Mouse (Mus musculus): Measurements from ENCODE around the gene Zbtb45. TPM values are rescaled to one million over a fixed set of nuclear protein-coding genes. Genes with fewer than 3 reads are reported as not detected.

Zbtb45 gene
- 1 to 10 TPM; 3.2 to 4.0 TPM for total RNA-seq (2021)
- long read RNA-seq, experiment 1, partial matches to known transcripts = 0 of 8 reads
- long read RNA-seq, experiment 1, other reads (novel, unspliced or antisense) = 6 of 8 reads
- long read RNA-seq, experiment 2, partial matches to known transcripts = 0 of 5 reads
- long read RNA-seq, experiment 2, other reads (novel, unspliced or antisense) = 1 of 5 reads

- no peak for DNase-seq (ENCODE audit: low spot score)
Observed at GRCm38 (mm10) chr7:13010005-13010908, at the start of gene Zbtb45. TSS of gene Zbtb45 (minus strand) at chr7:13010034.

GRCm38 (mm10) chr7:13059536-13059935 lies 49.7 kb upstream of the Zbtb45 start:
- DNase-seq (ENCODE audit: low spot score) = no peak

GRCm38 (mm10) chr7:13056913-13057700 lies 47.3 kb upstream of the Zbtb45 start:
- no peak for DNase-seq (ENCODE audit: low spot score)

DNA sequence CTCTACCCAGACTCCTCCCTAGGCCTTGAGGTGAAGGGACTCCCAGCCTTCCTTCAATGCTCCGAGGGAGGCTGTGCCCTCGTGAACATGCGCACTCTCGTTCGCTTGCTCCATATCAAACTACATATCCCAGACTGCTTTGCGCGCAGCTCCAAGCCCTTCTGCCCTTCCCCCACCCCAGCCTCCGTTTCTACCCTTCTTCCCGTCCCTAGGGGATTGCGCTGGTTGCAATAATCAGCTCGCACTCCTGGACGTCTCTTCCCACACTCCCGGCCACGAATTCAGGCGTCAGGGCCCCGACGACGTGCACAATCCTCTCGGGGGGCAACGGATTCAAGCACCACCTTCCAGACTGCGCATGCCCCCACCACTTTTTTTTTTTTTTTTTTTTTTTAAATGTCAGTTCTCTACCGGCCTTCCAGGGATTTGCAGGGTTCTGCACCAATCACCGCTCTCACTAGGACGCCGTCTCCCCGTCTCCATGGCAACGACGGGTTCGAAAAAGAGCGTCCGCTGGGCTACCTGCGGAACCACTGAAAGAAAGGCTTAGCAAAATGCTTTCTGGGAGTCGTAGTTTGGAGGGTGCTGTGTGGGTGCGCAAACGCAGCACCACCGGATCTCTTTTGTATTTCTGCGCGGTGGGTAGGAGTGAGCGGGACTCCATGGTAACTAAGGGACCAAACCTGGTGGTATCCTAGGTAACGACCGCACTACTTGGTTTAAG lies 44.6 kb upstream of the Zbtb45 start, which contains the start of gene Mzf1:
Gene Mzf1, minus strand, starts transcription at position 478 of the 724 bp plus-strand sequence.
- peak; percentile 94 for DNase-seq (ENCODE audit: low spot score)

GRCm38 (mm10) chr7:13053961-13054286 lies 44.1 kb upstream of the Zbtb45 start:
- DNase-seq (ENCODE audit: low spot score) = no peak

DNA sequence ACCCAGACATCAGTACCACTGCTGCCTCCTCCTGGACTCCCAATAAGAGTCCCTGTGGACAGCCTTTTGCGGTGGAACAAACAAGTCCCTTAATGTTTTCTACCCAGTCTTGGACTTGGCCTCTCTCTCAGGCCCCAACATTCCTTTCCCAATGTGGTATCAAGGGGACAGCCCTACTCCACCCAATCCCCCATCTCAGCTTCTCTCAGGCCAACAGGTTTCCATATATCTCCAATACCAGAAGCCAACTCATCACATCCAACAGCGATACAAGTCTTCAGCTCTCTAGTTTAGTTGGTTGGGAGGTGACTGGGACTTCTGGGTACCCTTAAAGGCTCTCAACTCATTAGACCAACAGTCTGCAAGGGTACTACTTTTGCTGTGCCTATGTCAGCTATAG lies 43.7 kb upstream of the Zbtb45 start:
- no peak for DNase-seq (ENCODE audit: low spot score)

GRCm38 (mm10) chr7:13053001-13053400 lies 43.2 kb upstream of the Zbtb45 start:
- no peak for DNase-seq (ENCODE audit: low spot score)

- DNase-seq (ENCODE audit: low spot score) = peak; percentile 53
Observed at GRCm38 (mm10) chr7:13046084-13046483, 36.2 kb upstream of the Zbtb45 start.

- no peak for DNase-seq (ENCODE audit: low spot score)
Observed at GRCm38 (mm10) chr7:13044254-13044625, 34.4 kb upstream of the Zbtb45 start.

DNA sequence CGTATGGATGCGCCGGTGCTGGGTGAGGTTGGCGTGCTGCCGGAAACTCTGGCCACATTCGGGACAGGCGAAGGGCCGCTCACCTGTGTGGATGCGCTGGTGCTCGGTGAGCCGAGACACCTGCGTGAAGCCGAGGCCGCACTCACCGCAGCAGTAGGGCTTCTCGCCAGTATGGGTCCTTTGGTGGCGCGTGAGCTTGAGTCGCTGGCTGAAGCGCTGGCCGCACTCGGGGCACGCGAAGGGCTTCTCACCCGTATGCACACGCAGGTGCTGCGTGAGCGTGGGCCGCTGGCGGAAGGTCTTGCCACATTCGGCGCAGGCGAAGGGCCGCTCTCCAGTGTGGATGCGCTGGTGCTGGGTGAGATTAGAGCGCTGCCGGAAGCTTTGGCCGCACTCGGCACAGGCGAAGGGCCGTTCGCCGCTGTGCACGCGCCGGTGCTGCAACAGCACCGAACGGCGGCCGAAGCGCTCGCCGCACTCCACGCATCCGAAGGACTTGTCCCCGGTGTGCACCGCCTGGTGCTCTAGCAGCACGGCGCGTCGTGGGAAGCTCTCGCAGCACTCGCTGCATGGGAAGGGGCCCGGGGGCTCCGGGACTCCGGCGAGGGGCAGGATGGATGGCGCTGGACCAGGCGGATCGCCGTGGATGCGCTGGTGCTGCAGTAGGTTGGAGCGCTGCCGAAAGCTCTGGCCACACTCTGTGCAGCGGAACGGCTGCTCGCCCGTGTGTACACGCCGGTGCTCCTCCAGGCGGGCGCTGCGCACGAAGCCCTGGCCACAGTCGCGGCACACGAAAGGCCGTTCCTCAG lies 33.8 kb upstream of the Zbtb45 start:
- DNase-seq (ENCODE audit: low spot score) = no peak

DNA sequence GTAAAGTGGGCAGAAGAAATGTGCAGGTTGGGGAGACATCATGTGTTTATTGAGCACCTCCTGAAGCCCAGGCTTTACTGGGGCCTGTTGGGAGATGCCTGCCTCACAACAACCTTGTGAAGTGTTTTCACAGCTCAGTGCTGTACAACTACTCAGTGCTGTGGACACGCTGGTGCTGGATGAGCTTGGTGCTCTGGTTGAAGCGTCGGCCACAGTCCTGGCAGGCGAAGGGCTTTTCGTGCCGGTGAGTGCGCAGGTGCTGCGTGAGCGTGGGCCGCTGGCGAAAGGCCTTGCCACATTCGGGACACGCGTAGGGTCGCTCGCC lies 33.2 kb upstream of the Zbtb45 start:
- no peak for DNase-seq (ENCODE audit: low spot score)

GRCm38 (mm10) chr7:13042511-13042910 lies 32.7 kb upstream of the Zbtb45 start:
- DNase-seq (ENCODE audit: low spot score) = no peak

DNA sequence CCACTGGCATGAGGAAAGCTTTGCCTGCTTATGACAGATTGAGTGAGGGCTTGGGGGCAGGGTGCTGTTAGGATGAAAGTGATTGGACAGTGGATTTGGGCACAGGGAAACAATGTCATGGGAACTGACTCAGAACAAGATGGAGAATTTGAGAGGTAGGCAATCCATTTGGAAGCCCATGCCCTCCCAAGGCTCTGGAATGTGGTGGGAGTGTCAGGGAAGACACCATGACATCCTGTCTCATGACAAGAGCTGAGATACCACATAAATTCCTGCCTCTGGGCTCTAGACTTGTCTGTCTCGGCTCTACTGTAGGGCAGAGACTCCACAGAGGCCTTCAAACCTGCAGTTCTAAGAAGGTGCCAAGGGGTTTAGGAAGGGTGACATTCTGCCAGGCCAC lies 31.4 kb upstream of the Zbtb45 start:
- no peak for DNase-seq (ENCODE audit: low spot score)

DNA sequence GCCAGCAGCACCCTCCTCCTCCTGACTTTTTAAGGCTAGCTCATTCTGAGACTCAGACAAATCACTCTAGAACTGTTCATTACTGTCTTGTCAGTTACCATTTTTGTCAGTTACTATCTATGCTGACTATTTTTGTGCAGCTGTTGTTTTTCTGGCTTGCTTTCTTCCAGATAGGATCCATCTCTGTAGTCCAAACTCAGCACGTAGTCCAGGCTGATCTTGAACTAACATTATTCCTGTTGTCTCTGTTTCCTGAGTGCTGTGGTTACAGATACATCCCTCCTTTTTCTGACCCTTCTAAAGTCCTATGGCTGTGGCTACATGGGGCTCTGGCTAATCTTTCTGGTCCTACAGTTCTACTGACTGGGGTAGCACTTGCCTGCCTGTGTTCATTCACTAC lies 29.3 kb upstream of the Zbtb45 start:
- no peak for DNase-seq (ENCODE audit: low spot score)

- DNase-seq (ENCODE audit: low spot score) = no peak
Observed at GRCm38 (mm10) chr7:13038621-13039169, 28.9 kb upstream of the Zbtb45 start.

DNA sequence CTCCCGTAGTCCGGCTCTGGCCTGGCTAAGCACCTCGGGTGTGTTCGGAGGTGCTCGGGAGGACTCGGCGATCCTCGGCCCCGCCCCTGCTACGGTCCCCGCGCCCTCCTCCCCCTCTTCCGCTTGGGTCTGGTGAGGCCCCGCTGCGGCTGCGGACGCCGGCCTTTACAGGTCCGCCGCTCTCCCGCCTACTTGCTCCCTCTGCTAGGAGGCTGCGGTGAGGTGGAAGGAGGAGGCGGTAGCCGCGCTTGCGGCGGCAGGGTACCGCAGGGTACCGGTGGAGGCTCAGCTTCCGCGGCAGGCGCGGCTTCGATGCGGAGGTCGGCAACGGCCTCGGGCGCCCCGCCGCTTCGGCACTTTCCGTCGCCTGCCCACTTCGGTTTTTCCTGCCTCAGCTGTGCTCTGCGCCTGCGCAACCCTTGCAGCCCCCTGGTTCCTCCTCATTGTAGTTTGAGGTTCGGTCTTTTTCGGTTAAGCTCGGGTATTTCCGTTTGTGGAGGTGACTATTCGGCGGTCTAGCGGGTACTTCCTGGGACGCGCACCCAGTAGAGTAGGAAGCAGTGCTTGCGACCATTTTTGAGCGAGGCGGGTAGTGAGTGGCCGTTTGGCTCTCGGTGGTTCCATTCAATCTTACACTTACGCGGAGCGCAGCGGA lies 28.2 kb upstream of the Zbtb45 start, which contains the start of gene Ube2m:
Gene Ube2m, minus strand, starts transcription at position 375 of the 655 bp plus-strand sequence.
- peak; percentile 98 for DNase-seq (ENCODE audit: low spot score)

GRCm38 (mm10) chr7:13037366-13037765 lies 27.5 kb upstream of the Zbtb45 start:
- DNase-seq (ENCODE audit: low spot score) = no peak

GRCm38 (mm10) chr7:13036806-13037205 lies 27.0 kb upstream of the Zbtb45 start:
- DNase-seq (ENCODE audit: low spot score) = no peak

DNA sequence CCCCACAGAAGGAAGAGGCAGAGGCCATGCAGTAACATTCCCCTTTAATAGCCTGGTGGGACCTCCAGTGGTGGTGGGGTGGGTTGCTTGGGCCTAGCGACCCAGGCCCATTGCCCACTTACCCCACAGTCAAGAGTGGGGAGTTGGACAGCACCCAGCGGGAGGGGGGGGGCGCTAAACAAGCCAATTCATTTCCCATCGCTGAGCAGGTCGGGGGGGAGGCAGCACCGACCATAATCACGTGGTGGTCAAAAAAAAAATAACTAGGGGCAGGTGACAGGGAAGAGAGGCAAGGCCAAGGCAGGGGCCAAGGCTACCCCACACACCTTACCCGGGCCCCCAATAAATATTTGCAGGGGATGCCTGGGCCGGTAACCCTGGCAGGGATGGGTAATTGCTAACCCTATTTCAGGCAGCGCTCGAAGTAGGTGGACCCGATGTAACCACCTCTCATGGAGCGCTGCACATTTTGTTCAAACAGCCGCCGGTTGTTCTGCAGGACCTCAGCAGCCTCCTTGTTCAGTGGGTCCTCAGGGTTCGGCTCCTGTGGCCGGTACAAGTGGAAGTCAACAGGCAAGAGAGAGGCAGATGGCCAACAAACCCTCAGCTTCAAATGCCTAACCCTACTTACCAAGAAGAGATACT lies 25.5 kb upstream of the Zbtb45 start:
- no peak for DNase-seq (ENCODE audit: low spot score)
